Mouse (Mus musculus) central nervous system, embryonic 11.5 days (tissue): Measurements from ENCODE around the gene Rplp2. TPM values are rescaled to one million over a fixed set of nuclear protein-coding genes. Genes with fewer than 3 reads are reported as not detected.

Experiments used
- polyA plus RNA-seq: library from polyadenylated mRNA; depleted of rRNA; stranded (reverse); fragments of >200 nt; gene quantifications from 2 replicates; pipeline ENCODE4 v1.2.3, GENCODE M21; 2012; rRNA removed

Rplp2 gene
- 1,440 and 4,284 TPM in 2 replicates for polyA plus RNA-seq

DNA sequence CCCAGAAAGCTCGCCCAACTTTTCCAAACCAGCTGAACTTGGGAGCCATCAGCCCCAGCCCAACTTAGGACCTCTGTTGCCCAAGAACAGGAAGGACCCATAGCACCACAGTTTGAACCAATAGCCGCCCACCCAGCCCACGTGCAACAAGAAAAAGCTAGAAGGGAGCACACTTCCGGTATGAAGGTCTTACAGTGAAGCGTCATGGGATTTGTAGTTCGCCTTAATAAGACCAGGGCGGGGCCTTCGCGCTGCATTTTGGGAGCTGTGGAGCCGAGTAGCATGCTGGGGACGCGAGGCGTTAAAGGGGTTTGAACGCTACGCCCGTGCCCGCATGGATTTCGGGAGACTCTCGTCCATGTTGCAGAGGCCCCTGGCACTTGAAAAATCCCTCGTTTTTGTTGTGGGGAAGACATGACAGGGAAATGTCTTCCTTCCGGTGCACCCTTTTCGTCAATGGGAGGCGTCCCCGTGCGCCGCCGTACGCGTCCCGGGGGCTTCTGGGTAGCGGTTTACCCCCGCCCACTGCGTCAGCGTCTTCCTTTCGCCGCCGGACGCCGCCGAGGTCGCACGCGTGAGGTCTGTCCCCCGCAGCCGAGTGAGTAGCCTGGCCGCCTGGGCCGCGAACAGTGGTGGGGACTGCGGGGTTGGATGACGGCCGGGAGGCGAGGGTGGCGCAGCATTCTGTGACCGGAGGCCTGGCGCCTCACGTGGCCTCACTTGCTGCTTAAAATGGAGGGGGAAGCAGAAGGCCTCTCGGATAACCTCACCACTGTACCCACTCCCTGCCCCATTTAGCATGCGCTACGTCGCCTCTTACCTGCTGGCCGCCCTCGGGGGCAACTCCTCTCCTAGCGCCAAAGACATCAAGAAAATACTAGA, at the start of gene Rplp2:
Gene Rplp2 (plus strand): TSS at position 261 of the 882 bp plus-strand sequence.

DNA sequence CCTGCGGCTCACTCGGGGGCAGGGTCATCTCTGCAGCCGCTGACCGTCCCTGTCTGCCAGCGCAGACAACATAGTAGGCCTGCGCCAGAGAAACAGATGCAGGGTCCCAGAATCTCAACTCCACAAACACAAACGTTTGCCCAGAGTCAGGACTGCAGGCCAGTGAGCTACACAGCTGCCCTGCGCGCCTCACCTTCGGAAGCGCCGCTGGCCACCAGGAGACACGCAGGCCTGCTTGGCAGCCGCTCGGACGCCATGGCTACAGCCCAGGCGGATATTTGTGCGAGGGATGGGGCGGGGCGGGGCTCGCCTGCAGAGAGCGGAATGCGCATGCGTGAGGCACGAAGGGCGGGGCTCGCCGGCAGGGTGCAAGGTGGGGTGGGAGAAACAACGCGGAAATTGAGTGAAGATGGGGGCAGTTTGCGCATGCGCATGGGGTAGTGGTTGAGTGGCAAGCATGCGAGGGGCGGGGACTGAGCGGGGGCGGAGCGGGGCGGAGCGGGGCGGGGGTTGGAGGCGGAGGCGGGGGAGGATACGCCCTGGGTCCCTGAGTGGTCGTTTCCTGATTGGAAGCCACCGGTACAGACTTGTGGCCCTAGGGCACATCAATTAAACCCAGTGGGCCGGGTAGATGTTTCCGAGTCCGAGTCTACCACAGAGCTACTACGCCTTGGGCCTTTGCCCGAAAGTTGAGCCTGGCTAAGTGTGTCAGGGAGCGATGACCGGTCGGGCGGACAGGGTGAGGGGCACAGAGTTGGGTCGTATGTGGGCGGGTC, 33.2 kb upstream of the Rplp2 start, which contains the start of gene Gatd1:
Gene Gatd1 (minus strand): TSS at position 328 of the 776 bp plus-strand sequence.

DNA sequence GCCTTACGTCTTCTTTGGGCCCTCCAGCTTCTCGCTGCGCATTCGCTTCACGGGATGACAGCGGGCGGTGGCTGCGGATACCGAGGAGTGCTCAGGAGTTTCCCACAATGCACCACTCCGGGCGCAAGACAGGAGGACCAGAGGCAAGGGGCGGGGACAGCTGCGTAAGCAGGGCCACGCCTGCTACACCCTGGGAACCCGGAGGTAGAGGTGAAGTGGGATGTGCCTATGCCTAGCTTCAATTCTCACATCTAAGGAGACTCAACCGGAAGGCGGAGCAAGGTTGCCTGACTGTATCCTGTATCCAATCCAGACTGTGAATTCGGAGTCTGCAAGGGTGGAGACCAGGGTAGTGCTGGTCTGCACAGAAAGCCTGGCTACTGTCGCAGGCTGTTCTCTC, 17.9 kb upstream of the Rplp2 start, which contains the start of gene Cend1:
Gene Cend1 (minus strand): TSS at position 182 of the 400 bp plus-strand sequence.

DNA sequence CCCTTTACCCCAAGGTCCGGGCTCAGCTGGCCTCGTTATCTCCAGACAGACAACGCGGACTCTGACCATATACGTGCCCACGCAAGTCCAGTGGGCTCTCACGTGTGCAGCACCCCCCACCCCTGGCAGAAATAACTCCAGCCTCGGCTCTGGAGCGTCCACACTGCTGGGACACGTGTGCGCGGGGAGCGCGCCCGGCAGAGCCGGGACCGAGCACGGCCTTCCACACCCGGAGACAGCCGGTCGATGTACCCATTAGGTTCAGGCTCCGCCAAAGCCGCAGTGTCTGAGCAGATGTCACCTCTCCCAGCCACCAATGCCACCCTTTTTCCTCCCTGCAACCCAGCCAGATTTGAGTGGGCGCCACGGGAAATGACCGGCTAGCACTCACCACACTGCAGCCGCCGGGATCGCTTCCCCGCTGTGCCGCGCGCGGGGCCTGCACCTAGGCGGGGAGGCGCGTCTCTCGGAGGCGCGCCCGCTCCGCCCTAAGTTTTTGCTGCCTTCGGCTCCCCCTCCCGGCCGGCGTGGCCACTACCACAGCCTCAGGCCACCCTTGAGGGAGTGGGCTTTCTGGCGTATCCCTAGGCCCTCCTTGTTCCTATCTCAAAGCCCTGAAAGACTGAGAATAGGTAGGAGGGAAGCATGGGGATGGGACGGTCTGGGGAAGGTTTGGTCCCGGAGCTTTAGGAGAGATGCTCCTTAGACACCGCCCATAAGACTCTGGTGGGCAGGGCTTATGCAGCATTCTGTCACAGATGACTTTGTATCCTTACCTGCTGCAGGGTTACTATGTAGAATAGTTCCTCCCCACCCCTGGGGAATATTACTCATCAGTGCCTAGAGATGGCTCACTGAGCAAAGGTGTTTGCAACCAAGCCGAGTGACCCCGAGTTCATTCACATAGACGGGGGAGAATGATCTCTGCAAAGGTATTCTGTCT, 9.7 kb upstream of the Rplp2 start, which contains the start of gene Slc25a22:
Gene Slc25a22 (minus strand): TSS at position 715 of the 943 bp plus-strand sequence.

DNA sequence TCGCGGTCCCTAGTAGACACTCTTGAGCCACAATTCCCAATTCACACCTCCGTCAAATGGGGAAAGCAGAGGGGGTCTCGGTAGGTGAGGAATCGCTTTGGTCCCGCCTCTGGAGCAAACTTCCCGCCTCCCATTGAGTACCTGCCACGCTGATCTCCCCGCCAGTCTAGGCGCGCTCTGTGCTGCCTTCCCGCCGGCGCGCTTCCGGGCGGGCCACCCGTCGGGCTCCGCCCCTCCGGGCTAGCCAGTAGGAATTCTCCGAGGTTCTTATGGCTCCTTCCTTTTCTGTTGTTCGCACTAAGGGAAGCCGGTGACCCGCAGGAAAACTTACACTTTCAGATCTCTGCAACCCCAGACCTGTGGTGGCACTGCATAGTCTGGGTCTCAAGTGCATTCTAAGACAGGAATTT, 3.3 kb upstream of the Rplp2 start, which contains the start of gene Pidd1:
Gene Pidd1 (minus strand): TSS at position 198 of the 410 bp plus-strand sequence.

DNA sequence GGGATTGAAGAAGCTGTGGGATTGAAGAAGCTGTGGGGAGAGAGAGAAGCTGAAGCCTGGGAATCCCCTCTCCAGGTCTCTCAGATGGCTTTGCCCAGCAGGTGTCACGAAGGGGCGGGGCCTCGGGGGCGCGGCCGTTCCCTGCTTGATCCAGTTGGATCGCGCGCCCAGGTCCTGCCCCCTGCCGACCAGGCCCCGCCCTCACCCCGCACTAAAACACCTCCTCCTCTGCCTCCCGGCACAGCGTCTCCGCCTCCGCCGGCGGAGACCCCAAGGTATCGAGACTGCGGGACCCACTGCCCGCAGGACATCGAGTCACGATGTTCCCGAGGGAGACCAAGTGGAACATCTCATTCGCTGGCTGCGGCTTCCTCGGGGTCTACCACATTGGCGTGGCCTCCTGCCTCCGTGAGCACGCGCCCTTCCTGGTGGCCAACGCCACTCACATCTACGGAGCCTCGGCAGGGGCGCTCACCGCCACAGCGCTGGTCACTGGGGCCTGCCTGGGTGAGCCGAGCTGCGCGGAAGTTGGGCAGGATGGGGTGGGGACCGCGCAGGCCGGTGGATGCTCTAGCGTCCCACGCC, 7.9 kb downstream of the Rplp2 start, which contains the start of gene Pnpla2:
Gene Pnpla2 (plus strand): TSS at position 232 of the 585 bp plus-strand sequence.

DNA sequence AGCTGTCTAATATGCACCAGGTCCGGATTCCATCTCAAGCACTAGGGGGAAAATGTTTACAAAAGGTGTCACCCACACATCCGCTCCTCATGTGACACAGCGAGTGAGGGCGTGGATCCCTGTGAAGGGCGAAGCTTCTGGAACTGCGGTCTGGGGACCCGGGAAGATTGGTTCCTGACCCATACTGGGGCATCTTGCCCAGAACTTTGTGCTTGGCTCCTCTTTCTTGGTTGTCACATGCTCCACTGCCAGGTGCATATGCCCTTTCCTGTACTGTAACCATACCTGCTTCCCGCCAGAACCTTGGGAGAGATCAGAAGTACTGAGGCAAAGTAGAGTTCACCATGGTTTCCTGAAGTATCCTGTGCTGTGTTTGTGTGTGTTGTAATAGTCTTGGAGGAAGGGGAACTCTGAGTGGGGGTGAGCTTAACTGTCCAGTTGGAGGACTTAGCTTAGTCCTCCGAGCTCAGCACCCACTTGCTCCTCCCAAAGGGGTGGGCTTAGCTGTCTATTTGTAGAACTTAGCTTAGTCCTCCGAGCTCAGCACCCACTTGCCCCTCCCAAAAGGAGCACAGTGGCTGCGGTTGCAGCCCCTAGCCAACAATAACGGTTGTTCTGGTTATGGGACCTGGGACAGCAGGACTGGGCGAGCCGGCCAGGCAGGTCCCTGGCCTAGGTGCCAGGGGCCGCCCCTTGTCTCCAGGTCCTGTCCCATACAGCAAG, 13.4 kb downstream of the Rplp2 start, which contains the start of gene Cracr2b:
Gene Cracr2b (plus strand): TSS at position 704 of the 723 bp plus-strand sequence.

DNA sequence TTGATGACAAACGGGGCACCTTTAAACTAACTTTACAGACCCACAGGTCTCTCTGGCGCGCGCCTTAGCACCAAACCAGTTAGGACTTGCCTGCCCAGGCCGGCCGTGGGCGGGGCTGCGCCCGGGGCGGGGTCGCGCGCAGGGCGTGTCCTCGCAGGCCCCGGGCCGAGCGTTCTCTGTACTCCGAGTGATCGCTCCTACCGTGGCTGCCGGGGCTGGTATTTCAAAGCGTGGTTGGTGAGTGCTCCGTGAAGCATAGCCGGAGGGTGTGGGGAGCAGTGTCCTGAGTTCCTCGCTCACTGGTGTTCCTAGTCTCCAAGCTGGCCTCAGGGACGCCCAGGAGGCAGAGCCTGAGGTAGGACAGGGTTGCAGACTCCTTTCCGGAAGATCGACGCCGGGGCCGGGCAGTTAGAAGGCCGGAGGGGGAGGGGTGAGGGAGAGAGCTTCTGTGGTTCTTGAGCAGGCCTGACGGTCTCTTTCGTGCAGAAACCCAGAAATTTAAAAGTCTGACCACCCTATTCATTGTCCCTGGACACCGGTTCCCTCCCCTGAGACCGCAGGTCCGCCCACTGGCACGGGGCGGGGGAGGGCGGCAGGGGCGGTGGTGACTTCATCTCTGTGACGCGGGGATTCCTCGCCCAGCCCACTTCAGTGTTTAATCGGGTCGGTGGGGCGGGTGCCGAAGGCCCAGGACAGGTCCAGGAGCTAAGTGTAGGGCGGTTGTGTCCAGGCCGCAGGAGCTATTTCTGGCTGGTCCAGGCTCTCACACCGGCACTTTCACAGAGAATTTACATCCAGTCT, 20.3 kb downstream of the Rplp2 start, which contains the start of gene Cd151:
Gene Cd151 (plus strand): TSS at position 163 of the 801 bp plus-strand sequence.

DNA sequence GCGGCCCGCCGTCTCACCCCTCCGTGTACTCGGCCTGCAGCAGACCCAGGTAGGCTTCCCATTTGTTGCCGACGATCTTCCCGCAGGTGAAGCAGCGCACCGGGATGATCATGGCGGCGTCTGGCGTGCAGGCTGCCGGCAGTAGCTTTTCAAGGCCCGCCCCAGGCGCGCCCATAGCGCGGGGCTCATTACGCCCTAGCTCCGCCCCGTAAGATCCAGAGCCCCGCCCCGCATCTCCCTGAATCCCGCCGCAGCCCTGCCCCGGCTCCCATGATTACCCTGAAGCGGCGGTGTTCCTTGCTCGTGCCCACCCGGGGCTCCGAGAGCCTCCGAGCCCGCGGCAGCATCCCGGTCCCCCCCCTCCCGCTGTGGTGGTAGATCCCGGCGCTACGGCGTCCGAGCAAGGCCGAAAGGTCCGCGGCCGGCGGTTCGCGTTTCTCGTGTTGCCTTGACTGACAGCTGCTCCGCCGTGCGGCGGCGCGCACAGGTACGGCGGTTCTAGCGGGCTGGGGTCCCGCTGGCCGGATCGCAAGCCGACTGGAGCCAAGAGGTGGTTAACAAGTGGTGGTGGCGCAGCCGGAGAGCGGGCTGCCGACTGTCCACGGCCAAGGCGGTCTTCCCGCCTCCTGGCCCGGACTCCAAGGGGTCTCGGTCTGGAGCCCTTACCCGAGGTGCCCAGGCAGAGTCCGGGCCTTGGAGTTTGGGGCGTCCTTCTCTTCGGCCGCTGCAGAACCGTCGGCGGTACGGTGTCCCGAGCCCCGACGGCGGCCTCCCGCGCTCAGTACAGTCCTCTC, 28.0 kb downstream of the Rplp2 start, which contains the start of the genes Polr2l and Tspan4:
Gene Polr2l (minus strand): TSS at position 122 of the 794 bp plus-strand sequence.
Gene Tspan4 (plus strand): TSS at position 230 of the 794 bp plus-strand sequence.

Other genes starting within 250 kb of the Rplp2 start
- 8.6 and 10.9 TPM in 2 replicates for gene Lmntd2, start 233.3 kb upstream of the Rplp2 start, polyA plus RNA-seq
- 38.0 and 43.8 TPM in 2 replicates for gene Rassf7, start 231.5 kb upstream of the Rplp2 start, polyA plus RNA-seq
- gene Phrf1, start 218.6 kb upstream of the Rplp2 start, polyA plus RNA-seq, result 45.8 and 52.9 TPM in 2 replicates
- gene Irf7, start 180.9 kb upstream of the Rplp2 start, polyA plus RNA-seq, result 0.49 and 0.77 TPM in 2 replicates
- 0.02 and 0.16 TPM in 2 replicates for gene Cdhr5, start 170.6 kb upstream of the Rplp2 start, polyA plus RNA-seq
- 0.28 and 4.1 TPM in 2 replicates for gene Sct, start 168.2 kb upstream of the Rplp2 start, polyA plus RNA-seq
- gene Drd4, start 155.4 kb upstream of the Rplp2 start, polyA plus RNA-seq, result 0.56 and 1.6 TPM in 2 replicates
- gene Deaf1, start 119.7 kb upstream of the Rplp2 start, polyA plus RNA-seq, result 45.2 and 61.7 TPM in 2 replicates
- gene Tmem80, start 119.6 kb upstream of the Rplp2 start, polyA plus RNA-seq, result 44.9 and 57.3 TPM in 2 replicates
- 2.7 and 3.8 TPM in 2 replicates for gene Eps8l2, start 108.5 kb upstream of the Rplp2 start, polyA plus RNA-seq
- gene Taldo1, start 55.2 kb upstream of the Rplp2 start, polyA plus RNA-seq, result 237 and 389 TPM in 2 replicates
- gene Gatd1, start 33.2 kb upstream of the Rplp2 start, polyA plus RNA-seq, result 36.6 and 60.3 TPM in 2 replicates
- 6.8 and 9.0 TPM in 2 replicates for gene Cend1, start 17.9 kb upstream of the Rplp2 start, polyA plus RNA-seq
- gene Slc25a22, start 9.5 kb upstream of the Rplp2 start, polyA plus RNA-seq, result 61.2 and 68.0 TPM in 2 replicates
- 29.8 and 30.6 TPM in 2 replicates for gene Pidd1, start 3.3 kb upstream of the Rplp2 start, polyA plus RNA-seq
- 10.3 and 13.7 TPM in 2 replicates for gene Pnpla2, start 7.8 kb downstream of the Rplp2 start, polyA plus RNA-seq
- 4.1 and 6.6 TPM in 2 replicates for gene Cracr2b, start 13.7 kb downstream of the Rplp2 start, polyA plus RNA-seq
- 70.7 and 98.9 TPM in 2 replicates for gene Cd151, start 20.0 kb downstream of the Rplp2 start, polyA plus RNA-seq
- gene Polr2l, start 27.8 kb downstream of the Rplp2 start, polyA plus RNA-seq, result 45.0 and 90.3 TPM in 2 replicates
- gene Tspan4, start 27.9 kb downstream of the Rplp2 start, polyA plus RNA-seq, result 19.9 and 31.4 TPM in 2 replicates
- 17.4 and 24.0 TPM in 2 replicates for gene Chid1, start 92.5 kb downstream of the Rplp2 start, polyA plus RNA-seq
- 40.9 and 45.4 TPM in 2 replicates for gene Ap2a2, start 114.8 kb downstream of the Rplp2 start, polyA plus RNA-seq
- 0.08 and 0.11 TPM in 2 replicates for gene Muc6, start 207.9 kb downstream of the Rplp2 start, polyA plus RNA-seq
- 0.52 and 1.3 TPM in 2 replicates for gene Muc2, start 243.0 kb downstream of the Rplp2 start, polyA plus RNA-seq